Mouse (Mus musculus) liver, postnatal 0 days (tissue): ENCODE measurements around the gene Macrod2. TPM values are rescaled to one million over a fixed set of nuclear protein-coding genes. Genes with fewer than 3 reads are reported as not detected.

Experiments used
- ATAC-seq: fragments of 200-750 bp; cut with Nextera tagmentation; 2 replicates; pipeline ENCODE4 v1.8.0; 2017; ENCODE audit warnings: mild to moderate bottlenecking, moderate library complexity
- DNase-seq: peaks from one replicate; pipeline ENCODE4 v3.0.0-alpha.2; 2016
- H3K27ac ChIP-seq: fragments of 300-500 bp; sonication (generic); 2 replicates; pipeline ENCODE4 v1.5.1; 2014; ENCODE audit warnings: antibody characterized with exemption, moderate library complexity, mild to moderate bottlenecking, low read depth
- H3K27me3 ChIP-seq: fragments of 300-500 bp; sonication (generic); 2 replicates; pipeline ENCODE4 v1.6.1; 2014; ENCODE audit warnings: low read length, control low read depth, mixed read lengths; ENCODE audit not compliant: insufficient read depth
- H3K36me3 ChIP-seq: fragments of 300-500 bp; sonication (generic); replicated peaks from 2 replicates; pipeline ENCODE4 v1.6.1; 2014; ENCODE audit warnings: mild to moderate bottlenecking, control low read depth, low read length, moderate library complexity, mixed read lengths; ENCODE audit not compliant: insufficient read depth
- H3K4me1 ChIP-seq: fragments of 300-500 bp; sonication (generic); 2 replicates; pipeline ENCODE4 v1.6.1; 2014; ENCODE audit warnings: antibody characterized with exemption, mild to moderate bottlenecking, control low read depth; ENCODE audit not compliant: insufficient read depth
- H3K4me2 ChIP-seq: fragments of 300-500 bp; sonication (generic); 2 replicates; pipeline ENCODE4 v1.6.1; 2014; ENCODE audit warnings: low read depth, mild to moderate bottlenecking, low read length, moderate library complexity, mixed read lengths
- H3K4me3 ChIP-seq: fragments of 300-500 bp; sonication (generic); 2 replicates; pipeline ENCODE4 v1.5.1; 2014; ENCODE audit warnings: low read depth, low read length
- H3K9ac ChIP-seq: fragments of 300-500 bp; sonication (generic); replicated peaks from 2 replicates; pipeline ENCODE4 v1.6.1; 2014; ENCODE audit warnings: mild to moderate bottlenecking, moderate library complexity
- H3K9me3 ChIP-seq: fragments of 300-500 bp; sonication (generic); 2 replicates; pipeline ENCODE4 v1.6.1; 2016; ENCODE audit warnings: mild to moderate bottlenecking, control low read depth, low read length, mixed read lengths
- CTCF ChIP-seq: sonication (generic); IDR thresholded peaks from 2 replicates; pipeline ENCODE4 v1.5.1; 2016; ENCODE audit warnings: antibody characterized with exemption, low read depth
- EP300 ChIP-seq: IDR thresholded peaks from 2 replicates; pipeline ENCODE4 v1.6.1; 2016; ENCODE audit warnings: antibody characterized with exemption, low read depth, mild to moderate bottlenecking
- WGBS: fragments of 180-500 bp; shearing (Covaris S2); extraction: QIAGEN DNeasy Blood & Tissue Kit; methylation state at CpG from one replicate; pipeline ENCODE4 v1.1.7; 2014; ENCODE audit not compliant: insufficient replicate concordance; 5-methylcytosine and 5-hydroxymethylcytosine counted together
- polyA plus RNA-seq: library from polyadenylated mRNA; unstranded; fragments of >200 nt; fragmentation: Nextera tagmentation; extraction: Ambion mirVana; gene quantifications from 2 replicates; pipeline ENCODE4 v1.2.1, GENCODE M21; 2015

The Macrod2 gene
- polyA plus RNA-seq, 1 experiment from 2014 or later, result 9.3 TPM

DNA sequence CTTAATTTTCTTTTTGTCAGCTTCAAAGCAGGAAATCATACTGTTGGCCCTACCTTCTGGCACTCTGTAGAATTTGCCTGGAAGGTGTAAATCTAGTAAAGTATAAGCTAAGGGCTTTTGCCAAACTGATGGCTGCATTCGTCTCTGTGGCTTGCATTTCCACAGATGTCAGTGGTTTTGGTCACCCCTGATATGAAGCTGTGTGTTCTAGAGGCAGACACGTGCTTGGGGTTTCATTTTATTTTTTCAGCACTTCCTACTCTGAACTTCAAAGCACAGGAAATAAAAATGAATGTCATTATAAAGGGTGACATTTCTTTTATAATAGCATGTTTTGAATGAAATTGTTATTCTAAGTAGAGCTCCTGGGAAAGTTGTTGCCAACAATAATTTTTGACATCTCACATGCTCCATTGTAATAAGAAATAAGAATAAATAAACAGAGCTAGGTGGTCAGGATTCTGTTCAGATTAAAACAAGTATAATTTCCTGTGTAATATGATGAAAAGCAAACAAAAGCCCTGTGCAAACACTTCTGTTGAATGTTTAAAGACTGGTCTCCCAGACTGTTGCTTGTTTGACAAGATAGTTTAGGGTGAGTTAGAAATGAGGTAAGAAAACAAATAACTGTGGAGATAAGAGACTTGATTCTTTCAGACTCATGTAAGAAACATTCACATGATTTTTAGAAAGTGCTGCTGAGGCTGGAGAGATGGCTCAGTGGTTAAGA, 424.4 kb downstream of the Macrod2 start:
- Histone ChIP-seq H3K27ac (no peak overlapping the region), H3K9ac (no peak overlapping the region), H3K4me3 (no peak overlapping the region), H3K4me2 (no peak overlapping the region; the same call in 1 of the 2 replicates), H3K27me3 (no peaks in the 10 kb centered on the region), H3K36me3 (no peaks in the 10 kb centered on the region), H3K4me1 (0 out of 2 replicates have a peak, but pooled peaks cover 5% of the 10 kb centered on the region), H3K9me3 (no peaks in the 10 kb centered on the region)
- no peak for TF ChIP-seq EP300
- no peak for TF ChIP-seq CTCF
- WGBS, result 18% methylated on average over 2 of the region's 2 CpGs
- no peak for DNase-seq
- ATAC-seq, result no peak

DNA sequence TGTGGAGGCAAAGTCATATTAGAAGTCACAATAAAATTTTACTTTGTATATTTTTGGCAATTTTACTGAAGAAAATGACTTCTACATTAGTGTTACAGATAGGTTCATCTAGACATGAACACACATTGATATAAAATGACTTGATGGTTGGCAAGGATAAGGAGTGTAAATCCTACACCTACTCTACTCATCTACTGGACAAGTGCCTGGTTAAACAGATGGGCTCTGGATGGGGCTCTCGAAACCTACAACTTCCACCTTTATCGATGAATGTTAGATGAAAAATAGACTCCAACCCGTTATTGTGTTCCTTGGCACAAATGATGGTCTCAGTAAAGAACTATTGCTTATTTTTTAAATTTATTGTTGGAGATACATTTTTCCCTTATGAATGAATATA, 427.3 kb downstream of the Macrod2 start:
- Histone ChIP-seq H3K9me3 (no peaks in the 10 kb centered on the region), H3K27me3 (no peaks in the 10 kb centered on the region), H3K27ac (no peak overlapping the region), H3K4me2 (no peak overlapping the region), H3K9ac (no peak overlapping the region), H3K4me1 (0 out of 2 replicates have a peak, but pooled peaks cover 5% of the 10 kb centered on the region), H3K4me3 (no peak overlapping the region), H3K36me3 (no peaks in the 10 kb centered on the region)
- TF ChIP-seq CTCF, result no peak
- no peak for TF ChIP-seq EP300
- DNase-seq (no peak), ATAC-seq (no peak)
- 84% methylated on average over 3 of the region's 3 CpGs for WGBS

DNA sequence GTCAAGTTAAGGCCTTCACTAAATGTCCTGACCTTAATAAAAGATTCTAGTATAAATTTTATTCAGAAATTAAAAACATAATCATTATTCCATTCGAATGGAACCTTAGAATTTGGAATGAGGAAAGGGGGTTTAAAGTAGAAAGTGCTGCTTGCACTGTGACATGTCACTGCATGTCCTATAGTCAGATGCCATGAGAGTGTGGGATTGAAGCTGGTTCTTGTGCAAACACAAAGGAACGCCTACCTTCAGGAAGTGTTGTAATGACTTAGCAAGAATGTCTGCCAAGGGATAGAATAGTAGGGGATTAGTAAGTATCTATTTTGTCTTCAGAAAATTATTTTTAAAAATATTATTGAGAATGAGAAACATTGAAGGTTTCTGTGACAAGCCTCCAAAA, 431.1 kb downstream of the Macrod2 start:
- no peak overlapping the region for H3K9ac ChIP-seq
- H3K36me3 ChIP-seq, result no peaks in the 10 kb centered on the region
- ATAC-seq, result no peak
- WGBS, result 46% methylated on average over 2 of the region's 2 CpGs
- no peak overlapping the region for H3K4me3 ChIP-seq
- H3K9me3 ChIP-seq, result no peaks in the 10 kb centered on the region
- H3K4me1 ChIP-seq, result no peaks in the 10 kb centered on the region
- no peaks in the 10 kb centered on the region for H3K27me3 ChIP-seq
- no peak overlapping the region for H3K27ac ChIP-seq
- DNase-seq, result no peak
- no peak for TF ChIP-seq CTCF
- TF ChIP-seq EP300, result no peak
- no peak overlapping the region for H3K4me2 ChIP-seq

DNA sequence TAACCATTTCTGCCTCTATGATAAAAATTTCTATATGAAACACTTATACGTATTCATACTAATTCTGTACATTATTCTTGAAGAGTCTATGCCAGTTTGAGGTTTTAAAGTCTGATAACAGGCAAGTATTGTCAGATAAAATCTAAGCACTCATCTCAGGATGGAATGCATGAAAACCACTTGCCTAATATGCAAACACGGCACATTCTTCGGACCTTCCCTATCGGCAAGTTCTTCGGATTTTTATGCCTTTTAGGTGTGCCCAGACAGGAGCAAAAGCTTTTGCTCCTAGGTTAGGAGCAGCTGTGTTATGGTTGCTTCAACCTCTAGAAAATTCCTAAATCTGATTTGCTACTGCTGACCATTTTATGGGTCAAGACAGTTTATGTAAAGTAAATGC, 433.8 kb downstream of the Macrod2 start:
- no peak overlapping the region for H3K9ac ChIP-seq
- no peak overlapping the region for H3K4me2 ChIP-seq
- no peak for DNase-seq
- H3K4me3 ChIP-seq, result no peak overlapping the region
- H3K4me1 ChIP-seq, result no peaks in the 10 kb centered on the region
- no peak for ATAC-seq
- H3K27ac ChIP-seq, result no peak overlapping the region
- WGBS, result 77% methylated on average over 5 of the region's 5 CpGs
- H3K27me3 ChIP-seq, result no peaks in the 10 kb centered on the region
- no peaks in the 10 kb centered on the region for H3K36me3 ChIP-seq
- TF ChIP-seq EP300, result no peak
- TF ChIP-seq CTCF, result no peak
- no peaks in the 10 kb centered on the region for H3K9me3 ChIP-seq

DNA sequence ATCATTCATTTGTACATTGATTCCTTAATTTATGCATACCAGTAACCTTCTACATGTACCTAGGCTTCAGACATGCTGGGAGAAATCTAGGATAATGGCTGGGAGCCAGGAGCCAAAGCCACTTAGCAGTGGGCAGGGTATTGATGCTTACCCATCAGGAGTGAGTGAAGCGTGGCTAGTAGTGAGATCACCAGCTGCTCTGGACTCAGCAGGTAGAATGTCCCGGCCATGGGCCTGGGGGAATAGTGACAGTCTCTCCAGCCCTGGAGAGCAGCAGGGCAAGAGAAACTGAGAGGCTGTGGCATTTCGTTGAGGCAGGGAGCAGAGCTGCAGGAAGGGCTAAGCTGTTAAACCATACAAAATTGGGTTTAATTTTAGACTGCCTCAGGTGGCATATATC, 435.0 kb downstream of the Macrod2 start:
- Histone ChIP-seq H3K4me2 (no peak overlapping the region), H3K4me1 (no peaks in the 10 kb centered on the region), H3K4me3 (no peak overlapping the region), H3K36me3 (no peaks in the 10 kb centered on the region), H3K9ac (no peak overlapping the region), H3K9me3 (no peaks in the 10 kb centered on the region), H3K27me3 (no peaks in the 10 kb centered on the region), H3K27ac (no peak overlapping the region)
- 64% methylated on average over 3 of the region's 3 CpGs for WGBS
- ATAC-seq (no peak), DNase-seq (no peak)
- TF ChIP-seq EP300 (no peak), CTCF (no peak)

DNA sequence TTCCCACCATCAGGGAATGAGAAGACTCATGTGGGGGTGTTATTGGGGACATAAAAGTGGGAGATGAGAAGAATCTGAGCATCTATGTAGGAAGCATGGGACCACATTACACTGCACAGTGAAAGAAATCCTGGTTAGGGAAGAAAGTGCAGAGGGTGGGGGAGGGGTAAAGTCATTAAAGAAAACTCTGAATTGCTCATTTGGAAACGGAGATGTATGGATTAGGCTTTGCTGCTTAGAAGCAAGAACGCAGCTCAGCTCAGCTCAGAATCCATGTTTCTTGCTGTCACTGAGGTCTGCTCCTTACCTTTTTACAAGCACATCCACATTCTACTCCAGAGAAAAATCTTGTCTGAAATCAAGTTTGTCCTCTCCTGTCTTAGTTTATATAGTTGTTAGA, 444.3 kb downstream of the Macrod2 start:
- no peaks in the 10 kb centered on the region for H3K27me3 ChIP-seq
- 53% methylated on average over 2 of the region's 2 CpGs for WGBS
- no peak overlapping the region for H3K9ac ChIP-seq
- no peak for DNase-seq
- H3K9me3 ChIP-seq, result no peaks in the 10 kb centered on the region
- no peak overlapping the region for H3K4me2 ChIP-seq
- H3K4me3 ChIP-seq, result no peak overlapping the region
- H3K27ac ChIP-seq, result no peak overlapping the region
- no peaks in the 10 kb centered on the region for H3K4me1 ChIP-seq
- no peak for ATAC-seq
- TF ChIP-seq CTCF (no peak), EP300 (no peak)
- no peaks in the 10 kb centered on the region for H3K36me3 ChIP-seq
